Mouse (Mus musculus): ENCODE measurements at regions not wholly inside any gene's neighbourhood (a gene's known extent, or its start where the extent isn't known, plus 50 kb on each side); places are given as distances from the start of the nearest gene placed in this dataset.

DNA sequence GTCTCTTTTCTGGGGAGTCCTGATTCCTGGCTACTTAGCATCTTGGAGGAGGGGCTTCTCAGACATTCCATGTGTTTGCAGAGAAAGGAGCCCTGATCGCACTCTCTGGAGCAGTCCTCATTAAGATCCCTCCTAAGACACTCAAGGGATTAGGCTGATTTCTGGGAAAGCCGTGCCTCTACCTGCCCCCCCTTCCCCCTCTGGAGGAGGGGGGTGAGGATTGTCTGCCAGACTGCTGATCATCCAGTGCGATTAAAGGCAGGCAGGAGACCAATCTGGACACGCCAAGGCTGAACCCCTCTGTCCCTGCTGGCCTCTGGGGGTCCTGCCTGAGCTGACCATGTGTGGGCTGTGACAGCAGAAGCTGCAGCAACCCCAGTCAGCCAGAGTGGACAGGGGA lies 65.4 kb downstream of the Vegfa start:
- DNase-seq (ENCODE audit: low spot score): no peak

DNA sequence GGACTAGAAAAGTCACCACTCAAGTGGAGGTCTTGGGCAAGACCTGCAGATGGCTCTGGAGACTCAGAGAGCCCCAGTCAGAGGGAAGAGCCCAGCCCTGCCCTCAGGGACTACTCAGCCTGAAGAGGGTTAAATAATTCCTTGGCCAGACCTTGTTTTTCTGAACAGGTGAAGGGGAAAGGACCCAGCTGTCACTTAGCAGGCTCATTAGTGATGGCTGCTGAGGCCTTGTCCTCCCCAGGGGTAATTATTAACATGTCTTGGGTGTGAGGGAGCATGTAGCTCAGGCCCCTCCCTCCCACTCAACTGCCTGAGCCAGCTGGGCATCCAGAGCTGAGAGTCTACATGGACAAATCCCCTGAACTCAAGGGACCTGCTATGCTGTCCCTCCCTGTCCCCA lies 68.1 kb downstream of the Vegfa start:
- DNase-seq (ENCODE audit: low spot score): no peak

DNA sequence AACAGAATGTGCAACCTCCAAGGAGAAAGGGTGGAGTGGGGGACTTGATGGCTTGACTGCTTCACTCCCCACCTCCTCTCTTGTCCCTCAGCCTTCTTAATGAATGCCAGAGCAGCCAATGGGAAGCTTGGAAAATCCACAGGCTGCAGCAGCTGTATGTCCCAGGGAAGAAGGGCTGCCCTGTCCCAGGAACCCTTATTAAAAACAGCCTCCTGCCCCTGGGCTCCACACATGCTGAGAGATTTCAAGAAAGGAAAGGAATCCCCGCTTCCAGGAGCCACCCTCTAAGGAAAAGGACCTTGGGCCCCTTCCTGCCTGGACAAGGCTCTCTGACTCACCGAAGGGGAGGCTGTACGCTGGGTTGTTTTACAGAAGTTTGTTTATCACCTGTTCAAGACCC lies 68.8 kb downstream of the Vegfa start:
- no peak for DNase-seq (ENCODE audit: low spot score)

DNA sequence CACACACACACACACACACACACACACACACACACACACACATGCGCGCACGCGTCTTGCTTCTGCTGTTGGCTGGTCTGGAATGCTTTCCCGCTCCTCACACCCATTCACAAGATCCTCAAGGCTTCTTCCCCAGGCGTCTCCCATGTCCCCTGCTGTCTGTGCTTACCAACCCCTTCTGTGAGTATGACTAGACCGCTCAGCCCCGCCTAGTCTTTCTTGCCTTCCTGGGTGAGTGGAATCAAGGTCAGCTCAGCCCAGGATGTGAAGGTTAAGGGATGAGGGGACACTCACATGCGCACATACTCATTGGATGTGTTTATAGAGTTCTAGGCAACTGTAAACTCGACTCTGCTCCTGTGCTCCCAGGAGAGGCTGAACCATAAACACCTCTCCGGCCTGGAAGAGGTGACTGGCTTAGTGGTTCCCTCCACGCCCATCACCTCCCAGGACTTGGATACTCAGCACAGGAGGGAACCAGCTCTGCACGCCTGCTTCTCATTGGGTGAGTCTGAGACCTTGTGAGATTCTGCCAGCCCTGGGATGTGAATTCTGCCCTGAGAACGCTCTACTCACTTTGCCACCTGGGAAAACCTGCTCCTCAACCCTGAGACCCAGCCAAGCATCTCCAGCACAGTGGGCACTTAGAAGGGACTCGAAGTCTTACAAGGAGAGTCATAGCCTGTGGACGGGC lies 70.4 kb downstream of the Vegfa start:
- DNase-seq (ENCODE audit: low spot score): no peak

DNA sequence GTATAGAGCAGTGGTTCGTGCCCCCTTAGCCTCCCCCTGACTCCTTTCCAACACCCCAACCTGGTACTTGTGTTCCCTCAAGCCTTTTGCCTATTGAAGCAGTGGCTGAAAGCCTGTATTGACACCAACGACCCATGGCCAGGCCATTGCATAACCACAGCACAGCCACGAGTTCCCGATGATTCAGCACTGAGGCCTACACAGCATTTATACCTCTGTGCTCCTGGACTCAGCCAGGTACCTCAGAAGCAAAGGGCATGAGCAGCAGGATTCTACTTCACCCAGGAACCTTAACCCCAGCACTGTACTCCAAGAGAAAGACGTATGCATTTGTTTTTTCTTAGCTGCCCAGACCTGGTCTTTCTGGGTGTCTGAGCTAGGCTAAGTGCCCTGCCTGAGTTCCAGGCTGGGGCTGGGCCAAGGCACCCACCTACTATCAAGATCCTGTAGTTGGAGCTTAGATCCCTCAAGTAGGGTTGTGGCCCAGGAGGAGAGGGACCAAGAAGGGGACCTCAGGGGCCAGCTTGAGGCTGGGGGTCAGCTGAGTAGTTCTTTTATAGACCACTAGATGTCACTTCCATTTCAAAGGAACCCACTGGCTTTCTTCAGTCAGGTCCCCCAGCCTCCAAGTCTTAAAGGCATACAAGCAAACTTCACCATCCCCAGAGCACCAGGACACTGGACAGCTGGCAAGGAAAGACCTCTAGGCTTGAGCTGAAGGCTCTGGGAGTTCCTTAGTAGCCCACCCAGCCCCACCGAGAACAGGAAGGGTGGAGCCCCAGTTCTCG lies 73.9 kb downstream of the Vegfa start:
- DNase-seq (ENCODE audit: low spot score): no peak

DNA sequence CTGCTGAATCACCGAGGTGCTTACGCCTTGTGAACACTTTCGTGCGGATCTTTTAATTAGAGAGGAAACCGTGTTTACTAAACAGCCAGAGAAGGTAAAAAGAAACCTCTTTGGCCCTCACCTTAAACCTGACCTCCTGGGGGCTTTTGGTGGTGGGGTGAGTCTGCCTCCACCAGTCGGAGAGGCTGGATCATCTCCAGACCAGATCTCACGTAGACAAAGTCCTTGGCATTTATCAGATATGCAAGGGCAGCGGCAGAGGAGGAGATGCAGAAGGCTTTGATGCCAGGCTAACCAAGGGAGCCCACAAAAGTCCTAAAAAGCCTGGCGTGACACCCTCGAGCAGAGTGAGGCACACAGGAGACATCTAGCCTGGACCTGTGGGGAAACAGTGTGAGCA lies 76.7 kb downstream of the Vegfa start:
- DNase-seq (ENCODE audit: low spot score): no peak

DNA sequence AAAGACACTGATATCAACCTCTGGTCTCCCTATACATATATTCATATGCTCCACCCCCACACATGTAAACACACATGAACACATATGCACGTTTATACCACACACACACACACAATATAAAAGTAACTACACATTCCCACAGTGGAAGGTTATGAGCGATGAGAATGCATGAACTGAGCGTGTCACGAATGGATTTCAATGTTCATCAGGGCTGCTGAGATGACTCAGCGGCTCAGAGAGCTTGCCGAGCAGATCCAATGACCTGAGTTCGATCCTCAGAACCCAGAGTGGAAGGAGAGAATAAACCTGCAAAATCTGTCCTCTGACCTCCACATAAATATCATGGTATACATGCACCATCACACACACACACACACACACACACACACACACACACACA lies 77.3 kb downstream of the Vegfa start:
- no peak for DNase-seq (ENCODE audit: low spot score)

DNA sequence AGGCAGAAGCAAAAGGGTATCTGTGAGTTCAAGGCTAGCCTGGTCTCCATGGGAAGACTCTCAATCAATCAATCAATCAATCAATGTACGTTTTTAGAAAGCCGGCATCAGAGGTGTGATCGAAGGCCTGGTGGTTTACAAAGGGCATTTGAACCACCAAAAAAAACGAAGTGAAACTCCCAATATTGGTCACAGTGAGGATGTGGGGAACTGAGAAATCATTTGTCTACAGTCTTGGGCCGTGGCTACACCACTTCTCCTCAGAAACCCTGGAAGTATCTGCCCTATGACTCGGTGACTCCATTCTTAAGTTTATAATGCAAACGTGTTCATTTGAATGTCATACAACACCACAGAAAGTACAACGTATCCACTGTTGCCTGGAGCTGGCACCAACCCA lies 78.6 kb downstream of the Vegfa start:
- no peak for DNase-seq (ENCODE audit: low spot score)

DNA sequence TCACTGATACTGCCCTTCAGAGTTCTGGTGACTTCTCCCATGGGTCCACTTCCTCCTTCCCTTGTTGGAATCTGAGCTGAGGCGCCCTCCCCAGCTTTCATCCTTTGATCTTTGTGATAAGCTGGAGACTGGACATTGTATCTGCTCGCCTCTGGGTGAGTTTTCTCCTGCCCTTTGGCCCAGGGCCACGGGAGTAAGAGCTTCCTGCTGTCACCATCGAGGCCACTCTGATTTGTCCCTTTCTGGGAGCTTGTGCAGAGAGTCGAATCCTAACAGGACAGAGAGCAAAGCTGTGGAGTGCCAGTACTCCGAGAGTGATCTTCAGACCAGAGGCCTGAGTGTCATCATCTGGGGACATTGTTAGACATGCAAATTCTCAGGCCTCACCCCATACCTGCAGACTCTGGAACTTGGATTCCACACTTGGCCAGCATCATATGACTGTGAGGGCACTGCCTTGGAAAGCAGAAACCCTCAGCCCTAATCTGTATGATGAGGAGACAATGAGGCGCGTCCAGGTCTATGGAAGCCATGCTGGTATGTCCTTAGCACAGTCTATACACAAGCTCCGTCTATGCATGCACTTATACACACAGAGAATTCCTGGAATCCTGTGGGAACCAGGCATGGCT lies 81.5 kb downstream of the Vegfa start:
- no peak for DNase-seq (ENCODE audit: low spot score)

DNA sequence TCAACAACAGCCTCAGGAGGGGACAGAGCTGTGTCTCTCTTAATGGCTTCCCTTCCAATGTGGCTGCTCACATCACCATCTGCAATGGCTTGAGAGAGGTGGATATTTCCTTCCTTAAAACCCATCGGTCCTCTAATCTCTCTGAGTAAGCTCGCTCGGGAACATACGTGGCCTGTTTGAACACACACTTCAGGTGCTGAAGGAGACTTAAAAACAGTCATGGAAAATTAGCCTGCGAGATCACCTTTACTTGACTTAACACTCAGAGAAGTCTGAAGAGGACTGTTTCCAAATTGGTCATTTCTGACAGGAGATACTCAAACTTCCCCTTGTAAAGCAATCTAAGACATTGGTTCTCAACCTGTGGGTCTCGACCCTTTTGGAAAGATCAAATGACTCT lies 83.0 kb downstream of the Vegfa start:
- no peak for DNase-seq (ENCODE audit: low spot score)

DNA sequence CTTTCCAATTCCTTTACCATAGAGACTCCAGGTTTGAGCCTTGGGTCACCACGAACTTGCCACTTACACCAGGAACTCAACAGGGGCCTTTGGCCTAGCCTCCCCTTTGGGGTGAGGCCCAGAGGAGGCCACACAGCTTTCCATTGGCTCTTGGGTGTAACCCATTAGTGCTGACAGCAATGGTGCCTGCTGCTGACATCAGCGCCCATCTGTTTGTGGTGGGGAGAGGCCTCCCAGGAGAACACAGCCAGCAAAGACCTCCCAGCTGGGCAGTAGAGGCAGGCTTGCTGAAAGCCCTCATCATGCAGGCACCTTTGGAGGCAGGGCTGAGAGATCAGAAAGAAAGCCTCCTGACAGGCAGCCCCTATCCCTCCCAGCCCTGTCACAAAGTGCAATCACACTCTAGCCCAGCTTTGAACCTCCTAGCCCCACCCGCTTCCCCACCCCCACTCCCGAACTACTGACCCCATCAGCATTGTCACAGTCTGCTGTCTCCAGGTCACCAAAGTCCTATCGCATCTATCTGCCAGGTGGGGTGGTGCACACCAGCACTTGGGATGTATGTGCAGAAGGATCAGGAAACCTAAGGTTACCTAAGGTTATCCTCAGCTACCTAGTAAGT lies 83.7 kb downstream of the Vegfa start:
- no peak for DNase-seq (ENCODE audit: low spot score)

DNA sequence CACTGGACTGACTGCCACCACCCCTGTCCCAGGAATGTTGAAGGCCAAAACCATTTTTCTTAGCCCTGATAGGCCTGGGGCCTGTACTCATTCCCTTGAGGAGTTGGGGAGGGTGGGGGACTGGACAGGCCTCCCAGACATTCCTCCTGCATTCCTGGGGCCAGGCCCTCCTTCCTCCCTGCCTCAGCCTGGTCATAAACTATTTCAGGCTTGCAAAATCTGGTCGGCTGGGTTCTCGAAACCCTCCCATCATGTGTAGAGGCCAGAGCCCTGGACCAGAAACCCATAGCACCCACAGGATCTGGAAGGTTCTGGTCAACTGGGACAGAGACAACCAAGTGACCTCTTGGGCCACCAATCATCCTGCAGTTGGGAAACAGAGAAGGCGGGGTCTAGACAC lies 87.2 kb downstream of the Vegfa start:
- DNase-seq (ENCODE audit: low spot score): no peak

DNA sequence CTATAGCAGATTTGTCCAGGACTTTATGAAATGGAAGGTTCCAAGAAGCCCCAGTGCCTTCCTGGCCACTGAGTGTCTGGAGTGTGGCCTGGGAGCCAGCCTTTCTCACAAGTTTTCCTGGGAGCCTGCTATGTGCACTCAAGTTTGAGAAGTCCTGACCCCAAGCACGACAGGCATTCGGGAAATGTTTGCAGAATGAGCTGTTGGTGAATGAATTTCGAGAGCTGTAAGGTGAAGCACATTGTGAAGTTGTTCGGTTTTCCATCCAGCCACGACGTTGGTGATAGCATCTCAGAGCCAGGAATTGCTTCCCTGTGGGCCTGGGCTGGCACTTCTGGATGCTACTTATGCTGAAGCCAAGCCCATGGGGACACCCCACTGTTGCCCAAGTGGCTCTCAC lies 88.9 kb downstream of the Vegfa start:
- no peak for DNase-seq (ENCODE audit: low spot score)

DNA sequence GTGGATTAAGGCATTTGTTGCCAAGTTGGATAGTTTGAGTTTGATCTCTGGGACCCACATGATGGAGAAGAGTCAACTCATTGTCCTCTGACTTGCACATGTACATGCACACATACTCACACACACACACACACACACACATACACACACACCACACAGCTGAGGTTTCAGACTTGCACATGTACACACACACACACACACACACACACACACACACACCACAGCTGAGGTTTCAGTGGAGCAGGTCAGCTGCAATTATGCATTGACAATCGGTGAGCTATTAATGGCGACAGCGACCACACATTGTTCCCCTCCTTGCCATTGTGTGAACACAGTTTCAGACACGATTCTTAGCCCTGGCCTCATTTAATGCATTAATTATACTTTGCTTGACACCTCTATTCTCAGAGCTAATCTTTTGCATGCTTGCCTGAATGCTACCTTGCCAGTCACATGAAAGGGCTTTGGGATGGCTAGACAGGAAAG lies 90.2 kb downstream of the Vegfa start:
- DNase-seq (ENCODE audit: low spot score): no peak

DNA sequence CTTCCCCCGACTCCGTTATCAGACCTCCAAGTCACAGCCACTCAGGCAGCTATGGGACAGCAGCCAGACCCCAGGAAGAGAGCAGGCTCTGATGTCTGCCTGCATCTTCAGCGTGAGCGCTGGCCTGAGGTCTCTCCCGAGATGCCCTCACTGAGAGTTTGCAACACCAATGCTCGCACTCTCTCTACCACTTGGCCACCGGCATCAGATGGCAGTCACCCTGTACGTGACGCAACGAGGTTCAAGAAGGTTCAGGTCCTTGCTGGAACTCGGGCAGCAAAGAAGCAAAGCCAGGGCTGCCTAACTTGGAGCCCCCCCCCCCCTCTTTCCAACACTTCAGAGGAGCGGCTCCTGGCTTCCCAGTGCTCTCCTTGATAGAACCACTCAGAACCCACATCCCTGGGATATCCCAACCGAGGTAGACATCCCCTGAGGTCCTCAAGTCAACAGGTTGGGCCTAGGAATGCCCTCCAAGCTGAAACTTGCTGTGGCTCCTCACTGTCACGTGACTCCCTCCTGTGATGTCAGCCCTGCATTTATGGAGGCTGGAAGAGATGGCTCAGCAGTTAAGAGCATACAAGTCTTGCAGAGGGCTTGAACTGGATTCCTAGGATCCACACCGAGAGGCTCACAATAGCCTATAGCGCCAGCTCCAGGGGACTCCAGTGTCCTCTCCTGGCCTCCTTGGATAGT lies 91.9 kb downstream of the Vegfa start:
- DNase-seq (ENCODE audit: low spot score): no peak

DNA sequence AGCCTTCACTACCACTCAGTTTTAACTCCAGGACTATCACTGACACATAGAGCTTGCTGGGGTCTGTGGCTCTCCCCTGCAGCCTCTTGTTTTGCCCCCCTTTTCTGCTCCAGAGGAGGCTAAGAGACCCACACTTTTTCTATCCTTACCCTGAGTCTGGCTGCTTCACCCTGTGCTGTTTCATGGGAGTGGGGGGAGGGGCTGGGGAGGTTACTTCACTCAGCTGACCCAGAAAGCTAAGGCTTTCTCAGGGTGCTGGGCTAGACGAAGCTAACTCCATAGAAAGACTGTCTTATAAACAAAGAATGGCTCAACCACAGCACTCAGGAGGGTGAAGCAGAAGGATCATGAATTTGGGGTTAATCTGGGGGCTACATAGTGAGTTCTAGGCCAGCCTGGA lies 93.9 kb downstream of the Vegfa start:
- DNase-seq (ENCODE audit: low spot score): no peak

DNA sequence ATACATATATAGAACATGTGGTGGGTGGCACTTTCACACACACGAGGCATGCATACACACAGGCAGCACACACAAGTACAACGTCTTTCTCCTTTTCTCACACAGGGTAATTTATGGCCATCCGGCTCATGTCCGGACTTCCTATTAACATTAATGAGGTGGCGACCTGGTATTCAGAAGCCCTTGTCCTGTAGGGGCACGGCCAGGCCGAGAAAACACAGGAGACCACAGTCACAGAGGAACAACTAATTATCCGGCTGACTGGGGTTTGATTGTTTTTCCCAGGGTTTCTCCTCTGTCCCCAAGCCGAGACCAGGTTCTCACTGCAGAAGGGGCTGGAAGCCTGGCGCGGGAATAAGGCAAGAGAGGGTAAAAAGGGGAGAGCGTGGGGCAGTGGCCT lies 95.6 kb downstream of the Vegfa start:
- DNase-seq (ENCODE audit: low spot score): no peak

DNA sequence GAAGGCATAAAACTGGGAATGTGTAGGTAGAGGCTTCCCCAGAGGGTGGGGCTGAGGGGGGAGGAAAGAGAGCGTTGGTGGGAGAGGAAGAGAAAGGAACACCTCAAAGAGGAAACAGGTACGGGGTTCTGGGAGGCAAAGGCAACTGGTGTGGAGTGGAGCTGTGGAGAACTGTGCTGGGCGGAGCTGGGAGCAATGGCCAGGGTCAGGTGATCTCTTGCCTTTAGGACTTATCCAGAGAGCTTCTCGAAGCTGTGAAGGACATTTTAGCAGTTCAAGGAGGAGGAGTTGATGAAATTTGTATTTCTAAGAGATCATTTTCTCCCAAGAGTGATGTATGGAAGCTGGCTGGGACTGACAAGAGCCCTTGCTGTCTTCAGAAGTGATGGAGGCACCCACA lies 96.9 kb downstream of the Vegfa start:
- no peak for DNase-seq (ENCODE audit: low spot score)

DNA sequence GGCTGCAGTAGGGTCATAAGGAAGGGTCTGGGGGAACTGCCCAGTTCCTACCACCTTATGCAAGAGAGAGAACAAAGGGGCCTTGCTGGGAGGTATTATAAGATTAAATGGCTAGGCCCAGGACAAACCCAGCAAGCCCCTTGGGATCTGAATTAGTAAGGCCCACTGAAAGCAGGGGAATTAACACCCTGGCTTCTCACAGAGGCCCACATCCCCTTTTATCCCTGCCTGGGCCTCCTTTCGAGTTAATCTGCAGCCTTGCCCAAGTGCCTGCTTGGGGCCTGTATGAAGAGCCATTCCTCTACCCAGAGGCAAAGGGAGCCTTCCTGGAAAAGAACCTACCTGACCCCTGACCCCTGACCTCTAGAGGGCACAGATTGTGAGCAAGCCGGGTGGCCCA lies 98.2 kb downstream of the Vegfa start:
- DNase-seq (ENCODE audit: low spot score): no peak

DNA sequence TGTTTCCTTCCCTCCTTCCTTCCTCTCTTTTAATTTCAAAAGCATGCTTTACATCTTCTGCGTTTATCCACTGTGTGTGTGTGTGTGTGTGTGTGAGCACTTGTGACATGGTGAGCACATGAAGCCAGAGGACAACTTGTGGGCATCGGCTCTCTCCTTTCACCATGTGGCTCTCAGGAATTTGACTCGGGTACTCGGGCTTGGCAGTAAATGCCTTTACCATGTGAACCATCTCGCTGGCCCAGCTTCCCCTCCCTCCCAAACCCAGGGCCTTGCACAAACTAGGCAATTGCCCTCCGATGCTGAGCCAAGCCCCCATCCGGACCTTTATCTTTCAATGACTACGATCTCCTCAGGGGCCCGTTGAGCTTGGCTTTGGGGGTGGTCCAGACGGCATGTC lies 99.1 kb downstream of the Vegfa start:
- no peak for DNase-seq (ENCODE audit: low spot score)

DNA sequence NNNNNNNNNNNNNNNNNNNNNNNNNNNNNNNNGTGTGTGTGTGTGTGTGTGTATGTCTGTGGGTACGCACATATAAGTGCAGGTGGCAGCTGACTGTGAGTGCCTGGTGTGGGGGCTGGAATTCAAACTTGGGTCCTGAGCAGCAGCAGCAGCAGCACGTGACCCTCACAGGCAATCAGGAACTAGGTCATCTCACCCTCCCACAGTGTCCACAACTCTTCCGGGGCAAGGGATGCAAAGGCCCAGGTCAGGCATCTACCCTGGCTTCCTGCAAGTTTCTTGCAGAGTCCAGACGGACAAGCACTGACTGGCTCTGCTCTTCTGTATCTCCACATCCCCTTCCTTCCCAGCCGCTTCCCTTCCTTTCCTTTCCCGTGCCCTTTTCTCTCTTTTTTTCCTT lies 99.6 kb downstream of the Vegfa start:
- DNase-seq (ENCODE audit: low spot score): no peak

DNA sequence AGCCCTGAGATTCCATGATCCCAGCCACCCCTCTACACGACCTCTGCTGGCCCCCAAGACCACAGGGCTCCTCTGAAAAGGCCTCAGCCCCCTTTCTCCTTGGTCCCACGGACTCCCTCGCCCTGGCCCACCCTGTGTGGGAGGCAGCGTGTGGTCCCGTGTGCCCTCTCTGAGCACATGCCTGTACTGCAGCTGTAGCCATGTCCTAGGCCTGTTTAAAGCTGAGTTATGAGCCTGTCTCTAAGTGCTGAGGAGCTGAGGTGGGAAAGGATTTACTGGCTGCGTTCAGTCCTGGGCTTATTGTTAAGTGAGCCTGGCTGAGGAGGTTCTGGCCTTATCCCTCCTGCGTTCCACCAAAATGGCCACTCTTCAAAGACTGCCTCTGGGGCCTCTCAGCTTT lies 102.6 kb downstream of the Vegfa start:
- no peak for DNase-seq (ENCODE audit: low spot score)

All from ovary, adult 18-20 months (tissue).